Mouse (Mus musculus) heart, postnatal 0 days (tissue): ENCODE measurements around the gene Dhrs1. TPM values are rescaled to one million over a fixed set of nuclear protein-coding genes. Genes with fewer than 3 reads are reported as not detected.

Experiments used
- ATAC-seq: fragments of 200-750 bp; cut with Nextera tagmentation; 2 replicates; pipeline ENCODE4 v1.8.0; 2017; ENCODE audit warnings: low read depth, moderate number of reproducible peaks, moderate library complexity; ENCODE audit not compliant: insufficient read depth
- DNase-seq: peaks from one replicate; pipeline ENCODE4 v3.0.0-alpha.2; 2016; ENCODE audit warnings: low spot score
- H3K27ac ChIP-seq: fragments of 300-500 bp; sonication (generic); 2 replicates; pipeline ENCODE4 v1.5.1; 2014; ENCODE audit warnings: low read depth, mild to moderate bottlenecking
- H3K27me3 ChIP-seq: fragments of 300-500 bp; sonication (generic); 2 replicates; pipeline ENCODE4 v1.6.1; 2014; ENCODE audit warnings: low read length, mixed read lengths; ENCODE audit not compliant: control insufficient read depth, insufficient read depth
- H3K36me3 ChIP-seq: fragments of 300-500 bp; sonication (generic); replicated peaks from 2 replicates; pipeline ENCODE4 v1.6.1; 2014; ENCODE audit warnings: low read length, mixed read lengths; ENCODE audit not compliant: control insufficient read depth, insufficient read depth
- H3K4me1 ChIP-seq: fragments of 300-500 bp; sonication (generic); 2 replicates; pipeline ENCODE4 v1.6.1; 2014; ENCODE audit warnings: antibody characterized with exemption; ENCODE audit not compliant: control insufficient read depth, insufficient read depth
- H3K4me2 ChIP-seq: fragments of 300-500 bp; sonication (generic); 2 replicates; pipeline ENCODE4 v1.6.1; 2014; ENCODE audit warnings: low read depth, mild to moderate bottlenecking, low read length, moderate library complexity
- H3K4me3 ChIP-seq: fragments of 300-500 bp; sonication (generic); 2 replicates; pipeline ENCODE4 v1.5.1; 2014; ENCODE audit warnings: low read depth, low read length
- H3K9ac ChIP-seq: fragments of 300-500 bp; sonication (generic); replicated peaks from 2 replicates; pipeline ENCODE4 v1.6.1; 2014; ENCODE audit warnings: low read depth, low read length, mixed read lengths
- H3K9me3 ChIP-seq: fragments of 300-500 bp; sonication (generic); replicated peaks from 2 replicates; pipeline ENCODE4 v1.6.1; 2016; ENCODE audit warnings: low read length; ENCODE audit not compliant: control insufficient read depth
- CTCF ChIP-seq: IDR thresholded peaks from 2 replicates; pipeline ENCODE4 v1.5.1; 2016; ENCODE audit warnings: antibody characterized with exemption, control low read depth, low read depth
- EP300 ChIP-seq: IDR thresholded peaks from 2 replicates; pipeline ENCODE4 v1.6.1; 2016; ENCODE audit warnings: antibody characterized with exemption, low read depth
- WGBS: fragments of 180-500 bp; shearing (Covaris S2); extraction: QIAGEN DNeasy Blood & Tissue Kit; methylation state at CpG from one replicate; pipeline ENCODE4 v1.1.7; 2014; 5-methylcytosine and 5-hydroxymethylcytosine counted together
- polyA plus RNA-seq: library from polyadenylated mRNA; unstranded; fragments of >200 nt; fragmentation: Nextera tagmentation; extraction: Ambion mirVana; gene quantifications from 2 replicates; pipeline ENCODE4 v1.2.1, GENCODE M21; 2015
- total RNA-seq: library from RNA; depleted of rRNA; stranded (reverse); fragments of >200 nt; gene quantifications from 2 replicates; pipeline ENCODE4 v1.2.3, GENCODE M21; 2014; ENCODE audit warnings: low replicate concordance

Dhrs1 gene
- total and polyA plus RNA-seq, 2 experiments from 2014 or later = 58.1 to 65.0 TPM

- TF ChIP-seq EP300 = no peak
- TF ChIP-seq CTCF = no peak
- H3K4me2 ChIP-seq = no peak overlapping the region
- no peak overlapping the region for H3K27ac ChIP-seq
- ATAC-seq (no peak), DNase-seq (no peak)
- no peaks in the 10 kb centered on the region for H3K27me3 ChIP-seq
- no peaks in the 10 kb centered on the region for H3K9me3 ChIP-seq
- 50% methylated on average over 3 of the region's 3 CpGs for WGBS
- no peaks in the 10 kb centered on the region for H3K4me1 ChIP-seq
- peaks cover 25% of the 10 kb centered on the region for H3K36me3 ChIP-seq
- H3K4me3 ChIP-seq = no peak overlapping the region
- H3K9ac ChIP-seq = no peak overlapping the region
Measured at GRCm38 (mm10) chr14:55735334-55735733, 10.2 kb downstream of the Dhrs1 start.

- H3K4me2 ChIP-seq = no peak overlapping the region
- TF ChIP-seq CTCF (no peak), EP300 (no peak)
- no peaks in the 10 kb centered on the region for H3K9me3 ChIP-seq
- peaks cover 20% of the 10 kb centered on the region for H3K36me3 ChIP-seq
- H3K4me3 ChIP-seq = no peak overlapping the region
- 68% methylated on average over 7 of the region's 7 CpGs for WGBS
- no peak for DNase-seq
- no peak overlapping the region for H3K27ac ChIP-seq
- ATAC-seq = no peak
- H3K27me3 ChIP-seq = no peaks in the 10 kb centered on the region
- no peak overlapping the region for H3K9ac ChIP-seq
- no peaks in the 10 kb centered on the region for H3K4me1 ChIP-seq
Measured at GRCm38 (mm10) chr14:55734869-55735268, 10.6 kb downstream of the Dhrs1 start.

GRCm38 (mm10) chr14:55733889-55734288 lies 11.6 kb downstream of the Dhrs1 start:
- DNase-seq = no peak
- Histone ChIP-seq H3K27me3 (no peaks in the 10 kb centered on the region), H3K4me1 (no peaks in the 10 kb centered on the region), H3K9ac (no peak overlapping the region), H3K27ac (no peak overlapping the region), H3K9me3 (no peaks in the 10 kb centered on the region), H3K4me2 (no peak overlapping the region), H3K36me3 (peaks cover 11% of the 10 kb centered on the region), H3K4me3 (no peak overlapping the region)
- ATAC-seq = no peak
- TF ChIP-seq CTCF = no peak
- TF ChIP-seq EP300 = no peak
- 57% methylated on average over 10 of the region's 10 CpGs for WGBS

GRCm38 (mm10) chr14:55730531-55731032 lies 14.9 kb downstream of the Dhrs1 start:
- no peak overlapping the region for H3K4me3 ChIP-seq
- no peak for DNase-seq
- no peak overlapping the region for H3K27ac ChIP-seq
- H3K9me3 ChIP-seq = no peaks in the 10 kb centered on the region
- H3K9ac ChIP-seq = no peak overlapping the region
- WGBS = 71% methylated on average over 7 of the region's 7 CpGs
- H3K27me3 ChIP-seq = no peaks in the 10 kb centered on the region
- ATAC-seq = no peak
- TF ChIP-seq CTCF (no peak), EP300 (no peak)
- no peak overlapping the region for H3K4me2 ChIP-seq
- no peaks in the 10 kb centered on the region for H3K4me1 ChIP-seq
- no peaks in the 10 kb centered on the region for H3K36me3 ChIP-seq

GRCm38 (mm10) chr14:55730116-55730515 lies 15.4 kb downstream of the Dhrs1 start:
- WGBS = 69% methylated on average over 7 of the region's 7 CpGs
- TF ChIP-seq CTCF (no peak), EP300 (no peak)

More at GRCm38 (mm10) chr14:55730116-55730515, 15.4 kb downstream of the Dhrs1 start:
- Histone ChIP-seq H3K4me2 (no peak overlapping the region), H3K9me3 (no peaks in the 10 kb centered on the region), H3K9ac (no peak overlapping the region), H3K4me3 (no peak overlapping the region), H3K4me1 (no peaks in the 10 kb centered on the region), H3K27ac (no peak overlapping the region), H3K27me3 (no peaks in the 10 kb centered on the region), H3K36me3 (no peaks in the 10 kb centered on the region)
- DNase-seq (no peak), ATAC-seq (no peak)
